Mouse (Mus musculus): ENCODE data around the gene Klhl42. TPM values are rescaled to one million over a fixed set of nuclear protein-coding genes. Genes with fewer than 3 reads are reported as not detected.

The Klhl42 gene
- polyA plus RNA-seq, 1 experiment: 11.4 TPM

GRCm38 (mm10) chr6:147064944-147065261, 26.3 kb upstream of the Klhl42 start:
- H3K4me1 ChIP-seq (ENCODE audit: control insufficient read depth, insufficient read depth, insufficient read length, low read length): no peaks in the 10 kb centered on the region
- H3K4me3 ChIP-seq (ENCODE audit: insufficient read depth, low read depth, low read length): no peak overlapping the region
- no peak overlapping the region for H3K27ac ChIP-seq (replicated peaks; ENCODE audit: low read depth, low read length)

GRCm38 (mm10) chr6:147075808-147076387, 15.3 kb upstream of the Klhl42 start:
- Histone ChIP-seq H3K27ac (replicated peaks; ENCODE audit: low read depth, low read length) (no peak overlapping the region), H3K4me1 (ENCODE audit: control insufficient read depth, insufficient read depth, insufficient read length, low read length) (no peaks in the 10 kb centered on the region)

GRCm38 (mm10) chr6:147076878-147077277, 14.3 kb upstream of the Klhl42 start:
- Histone ChIP-seq H3K4me3 (ENCODE audit: insufficient read depth, low read depth, low read length) (no peak overlapping the region), H3K27ac (replicated peaks; ENCODE audit: low read depth, low read length) (no peak overlapping the region), H3K4me1 (ENCODE audit: control insufficient read depth, insufficient read depth, insufficient read length, low read length) (no peaks in the 10 kb centered on the region)

More at GRCm38 (mm10) chr6:147075808-147076387, 15.3 kb upstream of the Klhl42 start:
- no peak overlapping the region for H3K4me3 ChIP-seq (ENCODE audit: insufficient read depth, low read depth, low read length)

GRCm38 (mm10) chr6:147079919-147080318, 11.3 kb upstream of the Klhl42 start:
- H3K4me3 ChIP-seq (ENCODE audit: insufficient read depth, low read depth, low read length): no peak overlapping the region
- H3K4me1 ChIP-seq (ENCODE audit: control insufficient read depth, insufficient read depth, insufficient read length, low read length): no peaks in the 10 kb centered on the region
- no peak overlapping the region for H3K27ac ChIP-seq (replicated peaks; ENCODE audit: low read depth, low read length)

GRCm38 (mm10) chr6:147085398-147086040, 5.7 kb upstream of the Klhl42 start:
- H3K4me1 ChIP-seq (ENCODE audit: control insufficient read depth, insufficient read depth, insufficient read length, low read length): no peaks in the 10 kb centered on the region
- H3K4me3 ChIP-seq (ENCODE audit: insufficient read depth, low read depth, low read length): no peak overlapping the region

GRCm38 (mm10) chr6:147086594-147087225, 4.5 kb upstream of the Klhl42 start, which contains the start of gene Mansc4:
Gene Mansc4 (minus strand): TSS chr6:147087032.
- H3K27ac ChIP-seq (replicated peaks; ENCODE audit: low read depth, low read length): no peak within 1 kb of the TSS
- no peaks in the 10 kb centered on the region for H3K4me1 ChIP-seq (ENCODE audit: control insufficient read depth, insufficient read depth, insufficient read length, low read length)
- no peak within 1 kb of the TSS for H3K4me3 ChIP-seq (ENCODE audit: insufficient read depth, low read depth, low read length)

More at GRCm38 (mm10) chr6:147085398-147086040, 5.7 kb upstream of the Klhl42 start:
- no peak overlapping the region for H3K27ac ChIP-seq (replicated peaks; ENCODE audit: low read depth, low read length)

- Histone ChIP-seq H3K4me1 (ENCODE audit: control insufficient read depth, insufficient read depth, insufficient read length, low read length) (no peaks in the 10 kb centered on the region; the same call in 1 of the 2 replicates), H3K27ac (replicated peaks; ENCODE audit: low read depth, low read length) (no peak overlapping the region), H3K4me3 (ENCODE audit: insufficient read depth, low read depth, low read length) (no peak overlapping the region)
Observed at GRCm38 (mm10) chr6:147087736-147088135, 3.4 kb upstream of the Klhl42 start.

GRCm38 (mm10) chr6:147088517-147088916, 2.7 kb upstream of the Klhl42 start:
- Histone ChIP-seq H3K27ac (replicated peaks; ENCODE audit: low read depth, low read length) (no peak overlapping the region), H3K4me3 (ENCODE audit: insufficient read depth, low read depth, low read length) (no peak overlapping the region), H3K4me1 (ENCODE audit: control insufficient read depth, insufficient read depth, insufficient read length, low read length) (peaks cover 4% of the 10 kb centered on the region; the same call in 1 of the 2 replicates)

- Histone ChIP-seq H3K4me3 (ENCODE audit: insufficient read depth, low read depth, low read length) (no peak overlapping the region), H3K27ac (replicated peaks; ENCODE audit: low read depth, low read length) (no peak overlapping the region)
Observed at GRCm38 (mm10) chr6:147090191-147090590, 988 bp upstream of the Klhl42 start.

GRCm38 (mm10) chr6:147092136-147092535, 957 bp downstream of the Klhl42 start:
- H3K4me1 ChIP-seq (ENCODE audit: control insufficient read depth, insufficient read depth, insufficient read length, low read length): peaks cover 10% of the 10 kb centered on the region
- H3K4me3 ChIP-seq (ENCODE audit: insufficient read depth, low read depth, low read length): peak overlapping the region; percentile 85
- H3K27ac ChIP-seq (replicated peaks; ENCODE audit: low read depth, low read length): no peak overlapping the region

More at GRCm38 (mm10) chr6:147090191-147090590, 988 bp upstream of the Klhl42 start:
- peaks cover 10% of the 10 kb centered on the region for H3K4me1 ChIP-seq (ENCODE audit: control insufficient read depth, insufficient read depth, insufficient read length, low read length)

GRCm38 (mm10) chr6:147094771-147095170, 3.6 kb downstream of the Klhl42 start:
- Histone ChIP-seq H3K27ac (replicated peaks; ENCODE audit: low read depth, low read length) (no peak overlapping the region), H3K4me3 (ENCODE audit: insufficient read depth, low read depth, low read length) (no peak overlapping the region), H3K4me1 (ENCODE audit: control insufficient read depth, insufficient read depth, insufficient read length, low read length) (peaks cover 10% of the 10 kb centered on the region)

- Histone ChIP-seq H3K4me1 (ENCODE audit: control insufficient read depth, insufficient read depth, insufficient read length, low read length) (peaks cover 10% of the 10 kb centered on the region), H3K27ac (replicated peaks; ENCODE audit: low read depth, low read length) (no peak overlapping the region), H3K4me3 (ENCODE audit: insufficient read depth, low read depth, low read length) (no peak overlapping the region)
Observed at GRCm38 (mm10) chr6:147096109-147096508, 4.9 kb downstream of the Klhl42 start.

GRCm38 (mm10) chr6:147096934-147097333, 5.8 kb downstream of the Klhl42 start:
- Histone ChIP-seq H3K27ac (replicated peaks; ENCODE audit: low read depth, low read length) (no peak overlapping the region), H3K4me1 (ENCODE audit: control insufficient read depth, insufficient read depth, insufficient read length, low read length) (peaks cover 10% of the 10 kb centered on the region)

GRCm38 (mm10) chr6:147097346-147097929, 6.3 kb downstream of the Klhl42 start:
- Histone ChIP-seq H3K4me1 (ENCODE audit: control insufficient read depth, insufficient read depth, insufficient read length, low read length) (peaks cover 10% of the 10 kb centered on the region), H3K4me3 (ENCODE audit: insufficient read depth, low read depth, low read length) (no peak overlapping the region), H3K27ac (replicated peaks; ENCODE audit: low read depth, low read length) (no peak overlapping the region)

More at GRCm38 (mm10) chr6:147096934-147097333, 5.8 kb downstream of the Klhl42 start:
- no peak overlapping the region for H3K4me3 ChIP-seq (ENCODE audit: insufficient read depth, low read depth, low read length)

GRCm38 (mm10) chr6:147099458-147100277, 8.5 kb downstream of the Klhl42 start:
- Histone ChIP-seq H3K4me3 (ENCODE audit: insufficient read depth, low read depth, low read length) (no peak overlapping the region), H3K27ac (replicated peaks; ENCODE audit: low read depth, low read length) (no peak overlapping the region), H3K4me1 (ENCODE audit: control insufficient read depth, insufficient read depth, insufficient read length, low read length) (peaks cover 1% of the 10 kb centered on the region)

All from brown adipose tissue, adult 24 weeks (tissue).